Mouse (Mus musculus): Measurements from ENCODE around the gene Olfr606.

DNA sequence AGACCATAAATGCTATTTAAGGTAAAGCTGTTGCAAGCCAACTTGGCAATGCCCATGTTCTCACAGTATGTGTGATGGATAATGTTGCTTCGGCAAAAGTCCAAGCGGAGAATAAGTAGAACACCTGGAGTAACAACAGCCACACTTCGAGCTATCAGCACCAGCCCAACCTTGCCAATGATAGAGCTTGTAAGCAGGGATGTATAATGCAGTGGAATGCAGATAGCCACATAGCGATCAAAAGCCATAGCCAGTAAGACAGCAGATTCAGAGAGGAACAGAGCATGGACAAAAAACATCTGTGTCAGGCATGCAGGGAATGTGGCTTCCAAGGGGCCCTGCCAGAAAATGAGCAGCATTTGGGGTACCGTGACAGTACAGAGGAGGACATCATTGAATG is 11.7 kb downstream of the Olfr606 start:
- TF ChIP-seq ZNF384 (IDR thresholded peaks at IDR 0.05; ENCODE audit: low read depth, low read length): no peak
- TF ChIP-seq HCFC1 (IDR thresholded peaks at IDR 0.05; ENCODE audit: borderline replicate concordance, insufficient read depth, low read length): no peak
- no peak for TF ChIP-seq CHD2 (IDR thresholded peaks at IDR 0.05; ENCODE audit: low read depth, low read length)
- no peak for TF ChIP-seq MAFK (IDR thresholded peaks at IDR 0.05; ENCODE audit: insufficient read depth, low read depth, low read length)
- TF ChIP-seq ZC3H11A (IDR thresholded peaks at IDR 0.05; ENCODE audit: borderline replicate concordance, low read depth, low read length): no peak

Data from ES-E14 (cell line).